Mouse (Mus musculus) left cerebral cortex, adult 2 months (tissue): ENCODE measurements around the gene Capn2. TPM values are rescaled to one million over a fixed set of nuclear protein-coding genes. Genes with fewer than 3 reads are reported as not detected.
A peak's percentile ranks its signal among the peaks of the same experiment; 100 is the strongest.

Experiments
- DNase-seq, 2 experiments: peaks; one replicate each; pipeline ENCODE4 v3.0.0; 2021 to 2022; ENCODE audit warnings: low spot score in 2 of 2, mixed read lengths in 1 of 2; ENCODE audit errors: extremely low spot score in 1 of 2
- H3K27ac ChIP-seq: fragments of 200-600 bp; 2 replicates; pipeline ENCODE4 v1.8.1; 2022
- H3K4me3 ChIP-seq: fragments of 200-600 bp; 2 replicates; pipeline ENCODE4 v1.8.1; 2022
- CTCF ChIP-seq: fragments of 200-600 bp; IDR thresholded peaks from 2 replicates; pipeline ENCODE4 v1.8.1; 2022; ENCODE audit warnings: antibody characterized with exemption, mild to moderate bottlenecking, moderate library complexity
- intact Hi-C: fragments of 180-260 bp; cut with DNase I; formaldehyde crosslinking; loops from one replicate; pipeline ENCODE4 v1.15.1; 2025
- total RNA-seq, 2 experiments: library from RNA; stranded (reverse); gene quantifications; 2 replicates each; pipeline ENCODE4 v1.2.3; 2021

Capn2 gene
- total RNA-seq, 2 experiments from 2014 or later = 61.2 to 63.7 TPM

- TF ChIP-seq CTCF = no peak
- intact Hi-C loops = loop anchor here (5.0 to 10.0 kb wide), 2 partner anchors 687 to 724 kb away; no protein-coding TSS in a partner anchor
- no peak for DNase-seq
- no peak overlapping the region for H3K27ac ChIP-seq
- no peak overlapping the region for H3K4me3 ChIP-seq
Observed at GRCm38 (mm10) chr1:182550761-182551160, 33.4 kb upstream of the Capn2 start.

- no peak for DNase-seq
- intact Hi-C loops = no loop called here
- TF ChIP-seq CTCF = no peak
- Histone ChIP-seq H3K4me3 (no peak overlapping the region), H3K27ac (no peak overlapping the region)
Observed at GRCm38 (mm10) chr1:182543906-182544305, 26.5 kb upstream of the Capn2 start.

- no peak for DNase-seq
- no peak for TF ChIP-seq CTCF
- no peak overlapping the region for H3K4me3 ChIP-seq
- no peak overlapping the region for H3K27ac ChIP-seq
- intact Hi-C loops = no loop called here
Observed at GRCm38 (mm10) chr1:182543136-182543535, 25.7 kb upstream of the Capn2 start.

DNA sequence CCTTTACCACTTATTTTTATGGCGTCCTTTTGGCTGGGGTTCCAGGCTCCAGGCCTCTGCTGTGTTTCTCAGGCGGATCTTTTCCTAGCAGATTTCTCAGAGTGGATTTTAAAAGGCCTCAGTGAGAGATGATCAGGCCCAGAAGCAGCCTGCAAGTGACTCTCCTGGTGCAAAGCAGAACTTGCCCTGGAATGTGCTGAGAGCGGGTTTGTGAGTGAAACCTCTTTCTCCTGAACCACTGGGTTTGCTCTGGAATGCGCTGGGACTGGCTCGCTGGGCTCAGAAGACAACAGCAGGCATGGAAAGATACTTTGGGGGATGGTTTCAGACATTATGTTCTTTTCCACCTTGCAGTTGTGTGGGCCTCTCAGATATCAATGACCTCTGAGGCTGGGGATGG, 24.7 kb upstream of the Capn2 start:
- no peak overlapping the region for H3K27ac ChIP-seq
- DNase-seq = no peak
- no peak overlapping the region for H3K4me3 ChIP-seq
- TF ChIP-seq CTCF = no peak
- intact Hi-C loops = no loop called here

- Histone ChIP-seq H3K27ac (peak overlapping the region; percentile 86), H3K4me3 (peak overlapping the region; percentile 47)
- peak; percentile 62 to 72 for DNase-seq
- intact Hi-C loops = loop anchor here (1.0 to 5.0 kb wide), 5 partner anchors 50 to 650 kb away; partner anchors contain the start of gene Srp9
- peak; percentile 77 for TF ChIP-seq CTCF
Observed at GRCm38 (mm10) chr1:182539023-182539940, 21.9 kb upstream of the Capn2 start.

DNA sequence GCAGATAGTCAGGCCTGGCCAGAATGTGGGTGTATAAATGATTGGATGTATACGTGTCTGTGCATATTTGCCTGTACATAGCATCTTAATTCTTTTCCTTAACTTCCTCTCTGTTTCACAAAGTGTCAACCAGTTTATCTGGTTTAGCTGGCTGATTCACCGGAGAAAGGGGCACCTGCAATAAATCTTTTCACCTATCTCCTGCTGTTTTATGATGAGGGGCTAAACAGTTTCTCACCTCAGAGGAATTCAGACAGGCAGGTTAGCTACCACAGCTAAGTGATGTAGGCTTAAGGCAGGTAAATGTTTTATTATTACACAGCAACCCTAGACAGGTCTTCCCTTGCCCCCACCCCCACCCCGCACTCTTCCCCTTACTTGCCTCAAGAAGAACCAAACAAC, 17.7 kb upstream of the Capn2 start:
- no peak for TF ChIP-seq CTCF
- intact Hi-C loops = loop anchor here (5.0 kb wide), 2 partner anchors 398 to 413 kb away; partner anchors contain the start of gene Srp9

DNA sequence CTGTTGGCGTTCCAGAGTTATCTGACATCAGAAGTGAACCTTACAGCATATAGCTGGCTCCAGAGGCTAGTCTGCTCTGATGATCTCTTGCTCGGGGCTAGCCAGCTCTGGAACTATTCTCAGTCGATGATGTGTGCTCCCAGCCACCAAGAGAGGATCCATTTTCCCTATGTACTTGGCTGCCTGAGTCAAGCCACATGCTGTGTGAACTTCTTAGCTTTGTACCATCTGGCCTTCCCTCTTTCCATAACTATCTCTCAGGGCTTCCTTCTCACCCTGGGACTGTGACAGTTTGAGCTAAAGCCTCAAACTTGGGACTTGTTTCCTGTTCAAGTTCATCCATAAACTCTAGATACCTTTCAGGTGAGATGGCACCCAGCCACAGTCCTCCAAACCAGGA, 16.2 kb upstream of the Capn2 start:
- intact Hi-C loops = no loop called here
- DNase-seq = no peak
- no peak overlapping the region for H3K4me3 ChIP-seq
- TF ChIP-seq CTCF = no peak
- no peak overlapping the region for H3K27ac ChIP-seq

More for the DNA sequence above, 17.7 kb upstream of the Capn2 start:
- DNase-seq = no peak
- Histone ChIP-seq H3K27ac (no peak overlapping the region), H3K4me3 (no peak overlapping the region)

- no peak for TF ChIP-seq CTCF
- Histone ChIP-seq H3K4me3 (no peak overlapping the region), H3K27ac (no peak overlapping the region)
- intact Hi-C loops = no loop called here
- peak in 1 of 2 experiments; percentile 28 for DNase-seq
Observed at GRCm38 (mm10) chr1:182527921-182528858, 10.8 kb upstream of the Capn2 start.

- intact Hi-C loops = no loop called here
Observed at GRCm38 (mm10) chr1:182527261-182527766, 9.9 kb upstream of the Capn2 start.

GRCm38 (mm10) chr1:182525601-182526000, 8.2 kb upstream of the Capn2 start:
- Histone ChIP-seq H3K27ac (no peak overlapping the region), H3K4me3 (no peak overlapping the region)
- DNase-seq = no peak
- intact Hi-C loops = no loop called here
- TF ChIP-seq CTCF = no peak

More at GRCm38 (mm10) chr1:182527261-182527766, 9.9 kb upstream of the Capn2 start:
- no peak overlapping the region for H3K4me3 ChIP-seq
- H3K27ac ChIP-seq = no peak overlapping the region
- no peak for DNase-seq
- no peak for TF ChIP-seq CTCF

DNA sequence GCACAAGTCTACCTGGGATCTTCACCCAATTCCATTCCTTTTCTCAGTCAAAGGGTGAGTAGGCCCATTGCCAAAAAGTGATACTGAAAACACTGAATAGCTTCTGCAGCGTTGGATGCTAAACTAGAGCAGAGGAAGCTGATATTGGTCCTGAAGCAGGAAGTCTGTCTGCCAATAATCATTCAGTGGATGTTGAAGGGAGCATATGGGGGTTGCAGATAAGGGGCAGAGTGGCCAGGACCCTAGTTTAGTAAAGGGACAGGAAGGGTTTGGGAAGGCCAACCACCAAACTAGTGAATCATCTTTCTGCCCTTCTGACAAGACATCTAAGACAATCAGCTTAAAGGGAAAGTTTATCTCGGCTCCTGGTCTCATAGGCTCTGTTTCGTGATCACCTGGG, 6.3 kb upstream of the Capn2 start:
- no peak for TF ChIP-seq CTCF
- H3K4me3 ChIP-seq = no peak overlapping the region
- DNase-seq = no peak
- intact Hi-C loops = no loop called here
- no peak overlapping the region for H3K27ac ChIP-seq
